Mouse (Mus musculus) hindbrain, embryonic 13.5 days (tissue): ENCODE measurements around the gene Ahcyl2. TPM values are rescaled to one million over a fixed set of nuclear protein-coding genes. Genes with fewer than 3 reads are reported as not detected.

ENCODE experiments used
- ATAC-seq: fragments of 200-750 bp; cut with Nextera tagmentation; 2 replicates; pipeline ENCODE4 v1.8.0; 2017; ENCODE audit warnings: moderate TSS enrichment; ENCODE audit not compliant: low FRiP score
- H3K27ac ChIP-seq: fragments of 300-500 bp; sonication (generic); 2 replicates; pipeline ENCODE4 v1.5.1; 2015; ENCODE audit warnings: inconsistent platforms, mild to moderate bottlenecking, moderate library complexity
- H3K27me3 ChIP-seq: fragments of 300-500 bp; sonication (generic); 2 replicates; pipeline ENCODE4 v1.6.1; 2015; ENCODE audit warnings: mild to moderate bottlenecking, inconsistent platforms
- H3K36me3 ChIP-seq: fragments of 300-500 bp; sonication (generic); 2 replicates; pipeline ENCODE4 v1.6.1; 2015; ENCODE audit warnings: mild to moderate bottlenecking, inconsistent platforms
- H3K4me1 ChIP-seq: fragments of 300-500 bp; sonication (generic); replicated peaks from 2 replicates; pipeline ENCODE4 v1.6.1; 2015; ENCODE audit warnings: inconsistent platforms
- H3K4me2 ChIP-seq: fragments of 300-500 bp; sonication (generic); 2 replicates; pipeline ENCODE4 v1.6.1; 2015; ENCODE audit warnings: inconsistent platforms, mild to moderate bottlenecking, moderate library complexity
- H3K4me3 ChIP-seq: fragments of 300-500 bp; sonication (generic); 2 replicates; pipeline ENCODE4 v1.5.1; 2015; ENCODE audit warnings: mild to moderate bottlenecking, inconsistent platforms
- H3K9ac ChIP-seq: fragments of 300-500 bp; sonication (generic); 2 replicates; pipeline ENCODE4 v1.6.1; 2015; ENCODE audit warnings: mild to moderate bottlenecking, inconsistent platforms
- H3K9me3 ChIP-seq: fragments of 300-500 bp; sonication (generic); 2 replicates; pipeline ENCODE4 v1.6.1; 2016; ENCODE audit warnings: inconsistent platforms
- WGBS: fragments of 180-500 bp; shearing (Covaris S2); methylation state at CpG from one replicate; pipeline ENCODE4 v1.1.7; 2015; 5-methylcytosine and 5-hydroxymethylcytosine counted together
- polyA plus RNA-seq: library from polyadenylated mRNA; unstranded; fragments of >200 nt; fragmentation: Nextera tagmentation; extraction: Ambion mirVana; gene quantifications from 2 replicates; pipeline ENCODE4 v1.2.1, GENCODE M21; 2015

Gene Ahcyl2
- polyA plus RNA-seq, result 18.0 and 18.2 TPM in 2 replicates

GRCm38 (mm10) chr6:29767813-29768660, at the start of gene Ahcyl2:
Gene Ahcyl2 (plus strand): TSS chr6:29768011.
- peaks cover 17% of the 10 kb centered on the region for H3K4me1 ChIP-seq
- WGBS, result under 1% methylated on average over 58 of the region's 61 CpGs
- H3K4me3 ChIP-seq, result peak within 1 kb of the TSS; percentile 63
- peak within 1 kb of the TSS; percentile 89 for H3K27ac ChIP-seq
- no peaks in the 10 kb centered on the region for H3K9me3 ChIP-seq
- peak within 1 kb of the TSS; percentile 78 for H3K9ac ChIP-seq
- peak within 1 kb of the TSS; percentile 61 for H3K4me2 ChIP-seq
- no peaks in the 10 kb centered on the region for H3K27me3 ChIP-seq
- ATAC-seq, result peak; percentile 98
- H3K36me3 ChIP-seq, result no peaks in the 10 kb centered on the region

- H3K4me2 ChIP-seq, result peak overlapping the region; percentile 53
These were observed 48.9 kb upstream of the Ahcyl2 start for GRCm38 (mm10) chr6:29718894-29719329.

GRCm38 (mm10) chr6:29721890-29722289, 45.9 kb upstream of the Ahcyl2 start:
- Histone ChIP-seq H3K27ac (no peak overlapping the region), H3K27me3 (peaks cover 20% of the 10 kb centered on the region), H3K36me3 (no peaks in the 10 kb centered on the region), H3K4me3 (no peak overlapping the region), H3K9ac (no peak overlapping the region), H3K9me3 (no peaks in the 10 kb centered on the region), H3K4me1 (peaks cover 24% of the 10 kb centered on the region), H3K4me2 (no peak overlapping the region)
- WGBS, result 91% methylated on average over 2 of the region's 2 CpGs
- ATAC-seq, result no peak

More at GRCm38 (mm10) chr6:29718894-29719329, 48.9 kb upstream of the Ahcyl2 start:
- WGBS, result 2% methylated on average over 15 of the region's 15 CpGs
- H3K27ac ChIP-seq, result no peak overlapping the region
- peak overlapping the region; percentile 32 for H3K4me3 ChIP-seq
- ATAC-seq, result peak; percentile 71
- peak overlapping the region; percentile 61 for H3K9ac ChIP-seq
- H3K9me3 ChIP-seq, result no peaks in the 10 kb centered on the region
- peaks cover 22% of the 10 kb centered on the region for H3K27me3 ChIP-seq
- no peaks in the 10 kb centered on the region for H3K36me3 ChIP-seq
- H3K4me1 ChIP-seq, result peaks cover 24% of the 10 kb centered on the region

GRCm38 (mm10) chr6:29726576-29727200, 41.1 kb upstream of the Ahcyl2 start:
- no peak overlapping the region for H3K4me3 ChIP-seq
- WGBS, result 67% methylated on average over 1 of the region's 1 CpGs
- no peak for ATAC-seq

GRCm38 (mm10) chr6:29728035-29728434, 39.8 kb upstream of the Ahcyl2 start:
- WGBS, result 91% methylated on average over 3 of the region's 3 CpGs
- H3K4me3 ChIP-seq, result no peak overlapping the region
- ATAC-seq, result no peak

More at GRCm38 (mm10) chr6:29726576-29727200, 41.1 kb upstream of the Ahcyl2 start:
- no peak overlapping the region for H3K27ac ChIP-seq
- H3K4me1 ChIP-seq, result no peaks in the 10 kb centered on the region
- H3K27me3 ChIP-seq, result 0 out of 2 replicates have a peak, but pooled peaks cover 3% of the 10 kb centered on the region
- H3K9ac ChIP-seq, result no peak overlapping the region
- H3K36me3 ChIP-seq, result no peaks in the 10 kb centered on the region
- no peaks in the 10 kb centered on the region for H3K9me3 ChIP-seq
- no peak overlapping the region for H3K4me2 ChIP-seq

GRCm38 (mm10) chr6:29729491-29729890, 38.3 kb upstream of the Ahcyl2 start:
- no peak overlapping the region for H3K4me3 ChIP-seq
- no peaks in the 10 kb centered on the region for H3K27me3 ChIP-seq
- WGBS, result 82% methylated on average over 1 of the region's 1 CpGs
- no peaks in the 10 kb centered on the region for H3K36me3 ChIP-seq
- H3K4me1 ChIP-seq, result no peaks in the 10 kb centered on the region
- no peak for ATAC-seq
- no peak overlapping the region for H3K4me2 ChIP-seq
- no peak overlapping the region for H3K9ac ChIP-seq
- no peak overlapping the region for H3K27ac ChIP-seq
- H3K9me3 ChIP-seq, result no peaks in the 10 kb centered on the region

More at GRCm38 (mm10) chr6:29728035-29728434, 39.8 kb upstream of the Ahcyl2 start:
- H3K4me2 ChIP-seq, result no peak overlapping the region
- H3K4me1 ChIP-seq, result no peaks in the 10 kb centered on the region
- H3K9ac ChIP-seq, result no peak overlapping the region
- H3K27me3 ChIP-seq, result no peaks in the 10 kb centered on the region
- H3K9me3 ChIP-seq, result no peaks in the 10 kb centered on the region
- H3K27ac ChIP-seq, result no peak overlapping the region
- no peaks in the 10 kb centered on the region for H3K36me3 ChIP-seq

GRCm38 (mm10) chr6:29735336-29735688, 32.5 kb upstream of the Ahcyl2 start, which contains the start of gene Smo:
Gene Smo (plus strand): TSS chr6:29735503.
- peak; percentile 95 for ATAC-seq

GRCm38 (mm10) chr6:29735689-29736451, 31.9 kb upstream of the Ahcyl2 start:
- H3K36me3 ChIP-seq, result no peaks in the 10 kb centered on the region
- WGBS, result under 1% methylated on average over 73 of the region's 75 CpGs
- peaks cover 21% of the 10 kb centered on the region for H3K4me1 ChIP-seq
- H3K4me3 ChIP-seq, result peak overlapping the region; percentile 85
- H3K9me3 ChIP-seq, result no peaks in the 10 kb centered on the region
- H3K9ac ChIP-seq, result peak overlapping the region; percentile 89
- peak overlapping the region; percentile 87 for H3K27ac ChIP-seq
- peak; percentile 90 for ATAC-seq
- no peaks in the 10 kb centered on the region for H3K27me3 ChIP-seq
- H3K4me2 ChIP-seq, result peak overlapping the region; percentile 95

More at GRCm38 (mm10) chr6:29735336-29735688, 32.5 kb upstream of the Ahcyl2 start, which contains the start of gene Smo:
- peak within 1 kb of the TSS; percentile 95 for H3K4me2 ChIP-seq
- no peaks in the 10 kb centered on the region for H3K9me3 ChIP-seq
- H3K9ac ChIP-seq, result peak within 1 kb of the TSS; percentile 89
- peak within 1 kb of the TSS; percentile 87 for H3K27ac ChIP-seq
- H3K4me3 ChIP-seq, result peak within 1 kb of the TSS; percentile 85
- no peaks in the 10 kb centered on the region for H3K36me3 ChIP-seq
- H3K27me3 ChIP-seq, result no peaks in the 10 kb centered on the region
- peaks cover 21% of the 10 kb centered on the region for H3K4me1 ChIP-seq
- WGBS, result 1% methylated on average over 24 of the region's 30 CpGs

- Histone ChIP-seq H3K27ac (peak overlapping the region; percentile 87; the same call in 1 of the 2 replicates), H3K9ac (peak overlapping the region; percentile 89), H3K4me2 (peak overlapping the region; percentile 95), H3K36me3 (no peaks in the 10 kb centered on the region), H3K27me3 (no peaks in the 10 kb centered on the region), H3K9me3 (no peaks in the 10 kb centered on the region), H3K4me3 (peak overlapping the region; percentile 85), H3K4me1 (peaks cover 21% of the 10 kb centered on the region)
- 21% methylated on average over 13 of the region's 13 CpGs for WGBS
- ATAC-seq, result no peak
These were observed 31.0 kb upstream of the Ahcyl2 start for GRCm38 (mm10) chr6:29736610-29737458.

GRCm38 (mm10) chr6:29751466-29752152, 16.2 kb upstream of the Ahcyl2 start:
- H3K4me1 ChIP-seq, result peaks cover 3% of the 10 kb centered on the region; the same call in 1 of the 2 replicates
- 98% methylated on average over 3 of the region's 3 CpGs for WGBS
- H3K4me2 ChIP-seq, result no peak overlapping the region
- H3K4me3 ChIP-seq, result no peak overlapping the region
- no peak overlapping the region for H3K9ac ChIP-seq
- no peak overlapping the region for H3K27ac ChIP-seq
- H3K36me3 ChIP-seq, result peaks cover 16% of the 10 kb centered on the region
- peaks cover 7% of the 10 kb centered on the region; the same call in 1 of the 2 replicates for H3K9me3 ChIP-seq
- no peaks in the 10 kb centered on the region for H3K27me3 ChIP-seq
- ATAC-seq, result no peak
